In the genomic region with DNA sequence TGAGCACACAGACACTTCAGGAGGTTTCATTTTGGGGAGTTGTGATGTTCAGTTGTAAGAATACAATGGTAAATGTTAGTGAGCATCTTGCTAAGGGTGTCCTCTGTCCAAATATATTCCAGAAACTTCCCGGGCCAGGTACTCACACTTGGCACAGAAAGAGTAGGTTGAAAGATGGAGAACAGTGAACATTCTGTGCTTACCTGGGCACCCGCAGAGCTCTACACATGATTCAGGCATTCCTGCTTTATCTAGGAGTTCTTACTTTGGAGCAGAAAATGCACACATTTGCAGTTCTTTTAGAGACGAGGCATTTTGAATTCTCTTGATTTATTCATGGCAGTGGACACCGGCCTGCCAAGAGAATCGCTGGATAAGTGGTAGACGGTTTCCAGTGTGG, we compare ENCODE assay signal across 24 mouse cellular contexts.
"Had no signal": no experiment of that assay in that cellular context is flagged by ENCODE, and none has a peak within 500 bp of the region (broad histone marks: within the 10 kb centered on the region; RNA-seq: fewer than 3 reads in every experiment).

No protein-coding gene starts in this region.

- H3K4me1 ChIP-seq: liver, embryonic 15.5 days; midbrain, embryonic 13.5 days; neural tube, embryonic 12.5 days; neural tube, embryonic 15.5 days had no signal

- H3K9ac ChIP-seq: limb, embryonic 13.5 days; liver, embryonic 12.5 days; liver, embryonic 15.5 days; midbrain, embryonic 13.5 days; neural tube, embryonic 12.5 days; neural tube, embryonic 15.5 days; stomach, embryonic 15.5 days had no signal

- H3K9me3 ChIP-seq: limb, embryonic 10.5 days; limb, embryonic 13.5 days; liver, embryonic 12.5 days; liver, embryonic 15.5 days; midbrain, embryonic 13.5 days; neural tube, embryonic 12.5 days; neural tube, embryonic 15.5 days; stomach, embryonic 15.5 days had no signal

- H3K4me2 ChIP-seq: limb, embryonic 13.5 days; liver, embryonic 12.5 days; liver, embryonic 15.5 days; midbrain, embryonic 13.5 days; neural tube, embryonic 12.5 days; neural tube, embryonic 15.5 days; stomach, embryonic 15.5 days had no signal

- H3K4me3 ChIP-seq: layer of hippocampus, adult 2 months; limb, embryonic 10.5 days; limb, embryonic 13.5 days; liver, embryonic 12.5 days; liver, embryonic 15.5 days; midbrain, embryonic 13.5 days; neural tube, embryonic 12.5 days; neural tube, embryonic 15.5 days; stomach, embryonic 15.5 days had no signal

- ATAC-seq: intestine, postnatal 0 days; liver, embryonic 12.5 days; midbrain, embryonic 13.5 days had no signal

- H3K27ac ChIP-seq: kidney, postnatal 0 days; layer of hippocampus, adult 2 months; limb, embryonic 10.5 days; limb, embryonic 13.5 days; liver, embryonic 12.5 days; liver, embryonic 15.5 days; midbrain, embryonic 13.5 days; neural tube, embryonic 12.5 days; neural tube, embryonic 15.5 days; stomach, embryonic 15.5 days had no signal

- H3K36me3 ChIP-seq: limb, embryonic 10.5 days; limb, embryonic 13.5 days; liver, embryonic 12.5 days; liver, embryonic 15.5 days; midbrain, embryonic 13.5 days; neural tube, embryonic 12.5 days; neural tube, embryonic 15.5 days; stomach, embryonic 15.5 days had no signal

- DNase-seq: kidney, adult 2 months; layer of hippocampus, adult 9-11 months; liver; lung, adult 18-20 months; lung, postnatal 10 days; lung, postnatal 4 days; right cerebral cortex, adult 18-20 months; right cerebral cortex, postnatal 14 days; right cerebral cortex, postnatal 4 days; spleen, adult 18-20 months; thymus, adult 2 months; thymus, postnatal 14 days; thymus, postnatal 4 days had no signal

- H3K27me3 ChIP-seq: limb, embryonic 13.5 days; liver, embryonic 12.5 days; liver, embryonic 15.5 days; midbrain, embryonic 13.5 days; neural tube, embryonic 12.5 days; neural tube, embryonic 15.5 days; stomach, embryonic 15.5 days had no signal
